Mouse (Mus musculus) adrenal gland, adult 8-10 months (tissue): ENCODE measurements around the gene Adcy4. TPM values are rescaled to one million over a fixed set of nuclear protein-coding genes. Genes with fewer than 3 reads are reported as not detected.

Experiments used
- DNase-seq: peaks from one replicate; pipeline ENCODE4 v3.0.0; 2022
- total RNA-seq, 4 experiments: library from RNA; stranded (reverse); gene quantifications; 2 replicates each; pipeline ENCODE4 v1.2.4; 2022

Adcy4 gene
- total RNA-seq, 4 experiments from 2014 or later: 5.2 to 9.1 (median 7.8) TPM

DNA sequence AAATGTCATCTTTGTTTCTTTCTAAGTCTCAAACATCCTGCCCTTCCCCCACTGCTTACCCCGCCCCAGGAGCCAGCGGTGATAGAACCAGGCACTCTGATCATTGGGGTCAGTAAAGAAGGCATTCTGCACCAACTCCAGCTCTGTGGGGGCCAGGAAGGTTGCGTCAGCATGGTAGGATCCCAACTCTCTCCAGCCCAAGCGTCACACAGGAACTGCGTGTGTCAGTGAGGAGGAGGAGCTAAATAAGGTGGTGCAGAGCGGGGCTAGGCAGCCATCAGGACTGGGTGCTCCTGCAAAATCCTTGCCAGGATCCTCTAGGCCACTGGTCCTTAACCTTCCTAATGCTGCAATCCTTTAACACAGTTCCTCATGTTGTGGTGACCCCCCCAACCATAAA lies 64.2 kb downstream of the Adcy4 start:
- no peak for DNase-seq

Other genes with a start within 250 kb of the Adcy4 start
- gene Pck2, start 243.8 kb downstream of the Adcy4 start, total RNA-seq: 10 to 100 TPM; 36.5 to 44.6 (median 40.6) TPM
- gene Dcaf11, start 224.1 kb downstream of the Adcy4 start, total RNA-seq: 100 to 1,000 TPM; 146 to 159 (median 158) TPM
- gene A730061H03Rik, start 223.7 kb downstream of the Adcy4 start, total RNA-seq: 1 to 10 TPM in 1 of 4 experiments, under 1 TPM in 2, not detected in 1; 0.70 to 1.2 (median 0.81) TPM
- under 1 TPM; 0.74 to 0.98 (median 0.85) TPM for gene Fitm1, start 208.5 kb downstream of the Adcy4 start, total RNA-seq
- 100 to 1,000 TPM; 253 to 384 (median 292) TPM for gene Psme1, start 206.0 kb downstream of the Adcy4 start, total RNA-seq
- gene Emc9, start 198.8 kb downstream of the Adcy4 start, total RNA-seq: 10 to 100 TPM; 47.3 to 50.6 (median 49.7) TPM
- 100 to 1,000 TPM; 325 to 423 (median 363) TPM for gene Psme2, start 193.0 kb downstream of the Adcy4 start, total RNA-seq
- 10 to 100 TPM; 33.3 to 52.1 (median 39.2) TPM for gene Rnf31, start 192.4 kb downstream of the Adcy4 start, total RNA-seq
- gene Irf9, start 180.5 kb downstream of the Adcy4 start, total RNA-seq: 10 to 100 TPM; 20.2 to 28.5 (median 27.6) TPM
- 10 to 100 TPM; 12.0 to 18.1 (median 13.1) TPM for gene Rec8, start 166.1 kb downstream of the Adcy4 start, total RNA-seq
- gene Ipo4, start 148.1 kb downstream of the Adcy4 start, total RNA-seq: 100 to 1,000 TPM in 3 of 4 experiments, 10 to 100 TPM in 1; 93.7 to 140 (median 111) TPM
- 1 to 10 TPM in 2 of 4 experiments, not detected in 2; 1.5 to 1.9 TPM for gene Gm49378, start 146.2 kb downstream of the Adcy4 start, total RNA-seq
- 100 to 1,000 TPM in 2 of 4 experiments, 10 to 100 TPM in 2; 95.2 to 101 (median 98.7) TPM for gene Tm9sf1, start 140.3 kb downstream of the Adcy4 start, total RNA-seq
- gene Tssk4, start 133.9 kb downstream of the Adcy4 start, total RNA-seq: 1 to 10 TPM in 2 of 4 experiments, under 1 TPM in 2; 0.93 to 2.0 (median 1.5) TPM
- gene Mdp1, start 123.6 kb downstream of the Adcy4 start, total RNA-seq: 10 to 100 TPM; 59.0 to 65.8 (median 62.3) TPM
- gene Gmpr2, start 112.2 kb downstream of the Adcy4 start, total RNA-seq: 10 to 100 TPM; 26.3 to 36.5 (median 32.8) TPM
- gene Nedd8, start 112.0 kb downstream of the Adcy4 start, total RNA-seq: 100 to 1,000 TPM; 299 to 385 (median 359) TPM
- 10 to 100 TPM; 25.5 to 44.5 (median 34.2) TPM for gene Tinf2, start 102.3 kb downstream of the Adcy4 start, total RNA-seq
- gene Tgm1, start 70.2 kb downstream of the Adcy4 start, total RNA-seq: under 1 TPM; 0.17 to 0.46 (median 0.30) TPM
- gene Rabggta, start 61.8 kb downstream of the Adcy4 start, total RNA-seq: 10 to 100 TPM; 20.2 to 31.5 (median 26.1) TPM
- 10 to 100 TPM; 67.5 to 76.9 (median 71.0) TPM for gene Dhrs1, start 38.4 kb downstream of the Adcy4 start, total RNA-seq
- gene Nop9, start 38.4 kb downstream of the Adcy4 start, total RNA-seq: 10 to 100 TPM; 17.7 to 20.5 (median 19.1) TPM
- under 1 TPM in 2 of 4 experiments, not detected in 2; 0.31 to 0.49 TPM for gene Cideb, start 25.6 kb downstream of the Adcy4 start, total RNA-seq
- under 1 TPM in 1 of 4 experiments, not detected in 3; 0.17 TPM for gene Ltb4r2, start 22.7 kb downstream of the Adcy4 start, total RNA-seq
- under 1 TPM; 0.31 to 0.75 (median 0.43) TPM for gene Ltb4r1, start 18.1 kb downstream of the Adcy4 start, total RNA-seq
- gene Ripk3, start 4.8 kb upstream of the Adcy4 start, total RNA-seq: 1 to 10 TPM; 3.0 to 6.2 (median 5.8) TPM
- 10 to 100 TPM; 23.3 to 45.1 (median 31.1) TPM for gene Nfatc4, start 39.0 kb upstream of the Adcy4 start, total RNA-seq
- gene Nynrin, start 69.9 kb upstream of the Adcy4 start, total RNA-seq: 10 to 100 TPM; 14.3 to 23.2 (median 17.2) TPM
- under 1 TPM in 3 of 4 experiments, not detected in 1; 0.05 to 0.22 (median 0.06) TPM for gene Cbln3, start 100.3 kb upstream of the Adcy4 start, total RNA-seq
- gene Khnyn, start 100.9 kb upstream of the Adcy4 start, total RNA-seq: 10 to 100 TPM; 19.1 to 27.2 (median 25.1) TPM
- 10 to 100 TPM; 65.6 to 78.4 (median 73.2) TPM for gene Sdr39u1, start 116.2 kb upstream of the Adcy4 start, total RNA-seq
- gene Cma1, start 160.6 kb upstream of the Adcy4 start, total RNA-seq: 1 to 10 TPM in 3 of 4 experiments, under 1 TPM in 1; 0.99 to 3.0 (median 1.8) TPM
- under 1 TPM in 1 of 4 experiments, not detected in 3; 0.48 TPM for gene Cma2, start 166.9 kb upstream of the Adcy4 start, total RNA-seq
- gene Mcpt1, start 233.9 kb upstream of the Adcy4 start, total RNA-seq: not detected
- not detected for gene Mcpt9, start 246.4 kb upstream of the Adcy4 start, total RNA-seq